Mouse (Mus musculus) lung, postnatal 0 days (tissue): ENCODE data around the gene Ckm.

Experiments used
- CTCF ChIP-seq: IDR thresholded peaks from 2 replicates; pipeline ENCODE4 v1.5.1; 2016; ENCODE audit warnings: antibody characterized with exemption, mild to moderate bottlenecking
- EP300 ChIP-seq: IDR thresholded peaks from 2 replicates; pipeline ENCODE4 v1.6.1; 2016; ENCODE audit warnings: antibody characterized with exemption, mild to moderate bottlenecking, control low read depth

DNA sequence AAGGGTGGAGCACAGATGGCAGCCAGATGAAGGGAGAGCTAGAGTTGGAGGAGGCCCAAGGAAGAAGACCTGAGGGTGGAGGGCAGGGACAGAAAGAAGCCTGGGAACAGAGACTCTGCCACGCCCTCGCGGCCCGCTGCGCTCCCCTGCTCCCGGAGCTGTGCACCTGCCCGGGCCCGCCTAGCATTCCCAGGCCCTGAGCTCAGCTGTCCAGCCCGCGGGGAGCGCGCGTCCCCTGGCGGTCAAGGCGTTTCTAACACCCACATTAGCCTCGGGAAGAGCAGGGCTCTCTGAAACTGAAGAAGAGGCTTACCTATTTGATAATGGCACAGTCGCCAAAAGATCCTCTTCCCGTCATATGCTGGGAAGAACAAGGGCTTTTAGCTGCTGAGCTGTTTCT, 40.7 kb upstream of the Ckm start:
- TF ChIP-seq CTCF: peak; percentile 93
- TF ChIP-seq EP300: no peak
